8 mouse cellular contexts compared by ENCODE assay signal in genomic region chr10:115382846-115383643, GRCm38 (mm10). TPM values are rescaled to one million over a fixed set of nuclear protein-coding genes. Genes with fewer than 3 reads are reported as not detected.
DNase-seq lines count a peak whose midpoint lies in the region; ATAC-seq and TF ChIP-seq lines count a peak whose summit lies in the region.

No protein-coding gene starts in this region.

- 43% methylated on average over 12 of the region's 12 CpGs for WGBS in kidney, embryonic 14.5 days
- WGBS in hindbrain, embryonic 16.5 days, result 7% methylated on average over 12 of the region's 12 CpGs
- 7% methylated on average over 12 of the region's 12 CpGs for WGBS in midbrain, embryonic 16.5 days

- H3K4me2 ChIP-seq in kidney, embryonic 14.5 days (replicated peaks; ENCODE audit: low read depth, low read length), result peak overlapping the region; percentile 55
- peak overlapping the region; percentile 50 for H3K4me2 ChIP-seq in hindbrain, embryonic 16.5 days (ENCODE audit: low read length)
- H3K4me2 ChIP-seq in midbrain, embryonic 16.5 days (ENCODE audit: low read length), result peak overlapping the region; percentile 71

- H3K4me3 ChIP-seq in kidney, embryonic 14.5 days (ENCODE audit: low read length), result peak overlapping the region; percentile 95
- peak overlapping the region; percentile 97 for H3K4me3 ChIP-seq in hindbrain, embryonic 16.5 days (ENCODE audit: low read length)
- peak overlapping the region; percentile 97 for H3K4me3 ChIP-seq in midbrain, embryonic 16.5 days (ENCODE audit: low read depth, low read length)

- H3K27ac ChIP-seq in kidney, embryonic 14.5 days (ENCODE audit: low read depth, low read length), result no peak overlapping the region
- no peak overlapping the region; the same call in 1 of the 2 replicates for H3K27ac ChIP-seq in hindbrain, embryonic 16.5 days (ENCODE audit: low read depth, low read length)
- peak overlapping the region; percentile 97 for H3K27ac ChIP-seq in midbrain, embryonic 16.5 days (ENCODE audit: low read length)

- no peak for TF ChIP-seq POLR2A in brain, embryonic 14.5 days (IDR thresholded peaks at IDR 0.05; ENCODE audit: borderline replicate concordance, extremely low read depth, insufficient read depth, insufficient read length, poor library complexity, severe bottlenecking)

- no peaks in the 10 kb centered on the region for H3K27me3 ChIP-seq in kidney, embryonic 14.5 days (ENCODE audit: control insufficient read depth, insufficient read depth, low read length)
- H3K27me3 ChIP-seq in hindbrain, embryonic 16.5 days (replicated peaks; ENCODE audit: control insufficient read depth, insufficient read depth, low read length), result no peaks in the 10 kb centered on the region
- H3K27me3 ChIP-seq in midbrain, embryonic 16.5 days (ENCODE audit: control insufficient read depth, insufficient read depth, low read depth, low read length), result no peaks in the 10 kb centered on the region

- H3K4me1 ChIP-seq in kidney, embryonic 14.5 days (ENCODE audit: control insufficient read depth, insufficient read depth, low read length), result peaks cover 16% of the 10 kb centered on the region
- peaks cover 26% of the 10 kb centered on the region for H3K4me1 ChIP-seq in hindbrain, embryonic 16.5 days (ENCODE audit: control insufficient read depth, insufficient read depth, low read depth, low read length)
- peaks cover 33% of the 10 kb centered on the region for H3K4me1 ChIP-seq in midbrain, embryonic 16.5 days (ENCODE audit: control insufficient read depth, insufficient read depth, low read length)

- no peak for ATAC-seq in kidney, embryonic 14.5 days (ENCODE audit: low FRiP score, low TSS enrichment)
- no peak for ATAC-seq in hindbrain, embryonic 16.5 days
- ATAC-seq in midbrain, embryonic 16.5 days, result no peak

- H3K9me3 ChIP-seq in kidney, embryonic 14.5 days (ENCODE audit: control insufficient read depth, low read length), result no peaks in the 10 kb centered on the region
- H3K9me3 ChIP-seq in hindbrain, embryonic 16.5 days (ENCODE audit: control insufficient read depth, low read length), result no peaks in the 10 kb centered on the region
- no peaks in the 10 kb centered on the region for H3K9me3 ChIP-seq in midbrain, embryonic 16.5 days (replicated peaks; ENCODE audit: control insufficient read depth, low read length, poor library complexity, severe bottlenecking)

- H3K9ac ChIP-seq in kidney, embryonic 14.5 days (ENCODE audit: low read depth, low read length), result peak overlapping the region; percentile 80; the same call in 1 of the 2 replicates
- H3K9ac ChIP-seq in hindbrain, embryonic 16.5 days (ENCODE audit: low read depth, low read length), result peak overlapping the region; percentile 55
- peak overlapping the region; percentile 93 for H3K9ac ChIP-seq in midbrain, embryonic 16.5 days (ENCODE audit: low read depth, low read length)

- no peaks in the 10 kb centered on the region for H3K36me3 ChIP-seq in kidney, embryonic 14.5 days (ENCODE audit: control insufficient read depth, insufficient read depth, low read length)
- H3K36me3 ChIP-seq in hindbrain, embryonic 16.5 days (ENCODE audit: control insufficient read depth, insufficient read depth, low read length), result no peaks in the 10 kb centered on the region
- H3K36me3 ChIP-seq in midbrain, embryonic 16.5 days (ENCODE audit: control insufficient read depth, insufficient read depth, low read length), result 0 out of 2 replicates have a peak, but pooled peaks cover 4% of the 10 kb centered on the region

- DNase-seq in kidney, adult 8-10 months, result no peak
- DNase-seq in brain, embryonic 14.5 days (ENCODE audit: low read depth), result peak; percentile 89
- no peak for DNase-seq in layer of hippocampus, adult 9-10 months (ENCODE audit: low spot score)
- DNase-seq in right cerebral cortex, postnatal 10 days (ENCODE audit: low spot score in 2 of 2), result no peak
- no peak for DNase-seq in right cerebral cortex, adult 18-20 months

- TF ChIP-seq CTCF in brain, embryonic 14.5 days (IDR thresholded peaks at IDR 0.05; ENCODE audit: borderline replicate concordance, extremely low read depth, insufficient read depth, insufficient read length), result no peak

RNA-seq across cellular contexts. Expression of gene Thap2, which starts 1.2 kb away (rescaled TPM):
- polyA plus RNA-seq in kidney, embryonic 14.5 days (2014; fragmentation: Nextera tagmentation; extraction: Ambion mirVana), result 21.5 and 25.1 TPM in 2 replicates
- polyA plus RNA-seq in brain, embryonic 14.5 days (2012; rRNA removed), result 17.7 and 18.8 TPM in 2 replicates
- polyA plus RNA-seq in hindbrain, embryonic 16.5 days (2015; fragmentation: Nextera tagmentation; extraction: Ambion mirVana), result 19.9 and 20.0 TPM in 2 replicates
- polyA plus RNA-seq in midbrain, embryonic 16.5 days (2015; fragmentation: Nextera tagmentation; extraction: Ambion mirVana), result 22.8 and 24.8 TPM in 2 replicates

RNA-seq across cellular contexts. Expression of gene Zfc3h1, which starts 1.7 kb away (rescaled TPM):
- 29.2 and 31.1 TPM in 2 replicates for polyA plus RNA-seq in kidney, embryonic 14.5 days (2014; fragmentation: Nextera tagmentation; extraction: Ambion mirVana)
- polyA plus RNA-seq in brain, embryonic 14.5 days (2012; rRNA removed), result 105 and 155 TPM in 2 replicates
- polyA plus RNA-seq in hindbrain, embryonic 16.5 days (2015; fragmentation: Nextera tagmentation; extraction: Ambion mirVana), result 12.5 and 13.2 TPM in 2 replicates
- 14.3 and 17.3 TPM in 2 replicates for polyA plus RNA-seq in midbrain, embryonic 16.5 days (2015; fragmentation: Nextera tagmentation; extraction: Ambion mirVana)

RNA-seq across cellular contexts. Expression of gene Tmem19, which starts 20.7 kb away (rescaled TPM):
- 18.8 and 35.5 TPM in 2 replicates for polyA plus RNA-seq in kidney, embryonic 14.5 days (2014; fragmentation: Nextera tagmentation; extraction: Ambion mirVana)
- 30.4 and 32.6 TPM in 2 replicates for polyA plus RNA-seq in brain, embryonic 14.5 days (2012; rRNA removed)
- 34.0 and 34.1 TPM in 2 replicates for polyA plus RNA-seq in hindbrain, embryonic 16.5 days (2015; fragmentation: Nextera tagmentation; extraction: Ambion mirVana)
- 37.6 and 38.2 TPM in 2 replicates for polyA plus RNA-seq in midbrain, embryonic 16.5 days (2015; fragmentation: Nextera tagmentation; extraction: Ambion mirVana)
